Mouse (Mus musculus) G1E-ER4 (cell line): Measurements from ENCODE around the gene Crct1. TPM values are rescaled to one million over a fixed set of nuclear protein-coding genes. Genes with fewer than 3 reads are reported as not detected.

Experiments
- GATA1 ChIP-seq: IDR thresholded peaks from one replicate; pipeline ENCODE4 v1.8.0; 2012; ENCODE audit warnings: low read length, inconsistent platforms
- polyA plus RNA-seq: library from polyadenylated mRNA; stranded (reverse); fragments of >175 nt; gene quantifications from 2 replicates; pipeline ENCODE4 v1.2.3, GENCODE M21; 2012

The Crct1 gene
- not detected in 2 replicates for polyA plus RNA-seq

DNA sequence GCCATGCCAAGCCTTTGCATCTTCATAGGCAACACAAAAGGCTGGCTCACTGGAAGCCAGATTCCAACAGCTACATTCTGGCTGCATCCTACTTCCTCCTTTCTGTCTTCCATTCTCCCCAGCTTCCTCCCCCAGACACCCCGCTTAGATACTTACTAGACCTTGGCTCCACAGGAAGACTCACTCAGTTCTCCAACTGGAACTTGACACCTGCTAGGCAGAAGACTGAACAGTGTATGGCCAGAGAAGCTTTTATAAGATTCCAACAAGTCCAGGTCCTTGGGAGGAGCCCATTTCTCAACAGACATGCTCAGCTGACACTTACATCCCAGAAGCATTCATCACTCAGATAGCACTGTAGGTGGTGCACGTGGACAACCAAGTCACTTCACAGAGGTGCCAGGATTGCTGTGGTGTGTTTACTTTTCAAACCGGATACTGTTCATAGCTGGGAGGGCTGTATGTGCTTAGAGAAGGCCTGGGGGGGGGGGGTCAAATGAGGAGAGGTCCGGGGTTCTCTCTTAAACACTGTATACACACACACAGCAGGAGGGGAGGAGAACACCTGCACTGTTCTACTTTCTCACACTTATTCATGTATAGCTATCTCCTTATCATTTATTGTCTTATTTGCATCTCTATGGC lies at the start of gene Crct1:
TSS of gene Crct1 (minus strand) at position 228 of the 645 bp plus-strand sequence.
- no peak for TF ChIP-seq GATA1

DNA sequence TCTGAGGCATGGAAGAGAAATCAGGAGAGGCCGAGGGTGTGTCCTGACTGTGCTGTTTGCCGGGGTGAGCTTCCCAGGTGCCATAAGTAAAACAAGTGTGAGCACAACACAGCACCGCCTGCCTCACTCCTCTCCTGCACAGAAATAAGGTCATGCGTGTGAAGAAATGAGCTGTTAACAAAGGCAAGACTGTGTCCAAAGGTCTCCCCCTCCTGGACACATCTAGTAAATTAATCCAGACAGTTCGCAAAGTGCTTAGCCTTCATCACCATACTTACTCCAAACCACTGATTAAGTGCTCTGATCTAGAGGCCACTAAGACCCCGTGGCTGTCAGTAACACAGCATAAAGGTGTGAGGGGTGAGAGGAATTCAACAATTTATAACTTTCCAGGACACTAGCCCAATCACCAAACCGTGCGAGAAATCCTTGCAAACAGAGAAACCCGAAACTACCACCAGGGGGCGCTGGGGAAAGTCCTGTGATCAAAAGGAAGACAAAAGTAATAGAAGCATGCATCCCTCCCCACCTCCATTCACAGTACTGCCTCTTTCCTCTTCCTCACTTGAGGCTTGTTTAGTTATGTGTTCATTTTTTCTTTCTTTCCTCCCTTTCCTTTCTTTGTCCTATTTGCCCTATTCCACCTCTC lies 37.5 kb upstream of the Crct1 start:
- TF ChIP-seq GATA1: no peak

DNA sequence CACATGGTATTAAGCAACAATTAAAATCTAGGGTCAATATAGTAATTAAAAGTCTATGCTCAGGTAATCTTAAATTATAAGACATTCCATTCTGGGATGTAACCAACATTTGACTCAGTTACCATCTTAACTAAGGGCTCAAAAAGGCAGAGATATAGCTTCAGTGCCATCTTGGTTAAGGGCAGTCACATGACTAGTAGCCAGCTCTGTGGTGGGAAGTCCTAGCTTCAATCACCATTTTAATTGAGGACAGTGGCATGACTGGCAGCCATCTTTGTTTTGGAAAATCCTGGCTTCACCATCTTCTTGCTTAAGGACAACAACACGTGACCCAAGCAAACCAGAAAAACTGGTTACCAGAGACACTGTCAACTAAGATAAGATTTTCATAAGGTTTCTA lies 34.7 kb upstream of the Crct1 start:
- no peak for TF ChIP-seq GATA1

DNA sequence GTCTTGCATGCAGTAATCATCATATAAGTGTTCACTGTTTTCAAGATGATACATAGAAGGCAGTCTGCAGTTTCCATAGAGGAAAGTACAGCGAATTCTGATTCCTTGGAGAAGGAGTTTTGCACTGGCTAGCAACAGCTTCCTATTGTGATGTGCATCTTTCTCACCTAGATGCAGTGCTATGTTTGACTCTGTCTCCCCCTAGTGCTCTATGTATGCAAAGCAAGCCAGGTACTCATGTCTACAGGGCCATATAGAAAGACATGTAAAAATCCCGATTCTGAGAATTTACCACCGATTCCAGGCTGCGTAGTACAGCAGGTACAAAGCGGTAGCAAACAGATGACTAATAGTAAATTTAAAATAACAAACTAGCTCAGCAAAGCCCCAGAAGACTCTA lies 16.0 kb upstream of the Crct1 start:
- no peak for TF ChIP-seq GATA1

DNA sequence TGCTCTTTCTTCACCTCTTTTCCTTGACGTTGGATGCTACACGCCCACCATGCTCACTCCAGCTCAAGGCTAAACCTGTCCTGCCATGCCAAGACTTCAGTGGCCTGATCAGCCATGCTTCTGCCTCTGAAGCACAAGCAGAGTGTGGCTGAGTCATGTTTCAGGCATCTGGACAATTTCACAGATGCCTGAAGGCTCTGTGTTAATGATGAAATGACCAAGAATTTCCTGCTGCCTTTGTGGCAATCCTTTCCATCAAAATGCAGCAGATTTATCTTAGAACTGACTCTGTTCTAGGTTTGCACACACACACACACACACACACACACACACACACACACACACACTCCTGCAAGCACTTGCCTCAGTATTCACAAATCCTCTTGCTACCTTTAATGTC lies 10.0 kb upstream of the Crct1 start:
- TF ChIP-seq GATA1: no peak

DNA sequence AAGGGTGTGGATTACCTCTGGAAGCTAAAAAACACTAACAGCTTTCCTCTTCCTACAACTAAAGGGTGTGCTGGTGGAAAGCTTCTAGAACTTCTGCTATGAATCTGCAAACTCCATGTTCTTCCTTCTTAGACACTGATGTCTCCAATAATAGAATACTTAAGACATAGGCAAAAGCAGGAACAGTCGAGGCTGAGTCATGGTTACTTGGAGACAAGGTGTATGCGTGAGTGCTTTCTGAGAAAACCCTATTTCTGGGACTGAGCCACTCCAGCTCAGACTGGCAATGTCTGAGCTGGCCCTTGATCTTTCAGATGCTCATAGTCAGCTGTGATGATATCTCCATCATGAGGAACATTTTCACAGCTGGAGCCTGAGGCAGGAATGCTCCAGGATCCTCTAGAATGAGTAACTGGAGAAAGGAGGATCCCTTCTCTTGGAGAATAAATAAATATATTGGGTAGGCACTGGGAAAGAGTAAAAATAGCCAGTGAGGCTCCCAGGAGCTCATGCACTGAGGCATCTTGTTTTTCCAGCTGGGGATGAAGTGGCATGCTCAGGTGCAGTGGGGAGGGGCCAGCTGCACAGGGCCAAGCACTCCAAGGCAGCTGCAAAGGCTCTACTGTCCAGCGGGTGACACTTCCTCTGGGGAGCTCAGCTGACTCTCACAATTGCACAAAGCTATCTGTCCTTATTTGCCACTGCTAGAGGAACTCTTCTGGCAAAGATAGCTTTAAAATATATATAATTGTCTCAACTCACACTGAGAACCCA lies 8.1 kb upstream of the Crct1 start:
- no peak for TF ChIP-seq GATA1

DNA sequence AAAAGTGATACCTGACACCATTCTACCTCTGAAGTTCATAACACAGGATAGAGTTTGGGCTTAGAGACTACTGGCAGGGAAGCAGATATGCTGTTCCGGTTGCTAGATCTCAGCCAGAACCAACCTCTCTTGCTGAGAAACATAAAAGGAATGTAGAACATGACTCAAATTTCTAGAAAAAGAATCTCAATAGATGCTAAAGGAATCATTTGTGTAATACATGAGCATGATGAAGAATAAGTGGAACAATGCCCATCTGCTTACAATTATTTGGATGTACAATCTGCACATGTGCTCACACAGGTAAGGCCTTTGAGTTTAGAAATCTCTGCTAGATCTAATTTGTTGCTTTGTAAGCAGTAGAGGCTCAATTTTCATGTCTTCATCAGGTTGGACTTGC lies 5.7 kb upstream of the Crct1 start:
- no peak for TF ChIP-seq GATA1

DNA sequence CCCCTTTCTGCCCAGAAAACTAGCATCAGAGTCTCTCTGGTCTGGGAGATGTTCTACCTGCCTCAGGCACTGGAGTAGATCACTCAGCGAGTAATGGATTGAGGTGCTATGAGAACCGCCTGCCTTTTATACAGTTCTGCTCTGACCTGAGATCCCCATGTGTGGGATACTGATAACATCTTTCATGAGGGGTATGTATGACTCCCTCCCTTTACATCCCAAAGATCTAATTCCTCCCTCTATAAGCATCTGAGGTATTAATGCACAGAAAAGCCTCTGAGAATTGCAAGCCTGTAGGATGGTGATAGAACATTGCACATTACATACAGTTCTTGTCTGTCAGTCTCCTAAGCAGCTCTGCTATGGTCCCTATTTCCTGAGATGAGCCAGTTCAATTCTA lies 3.5 kb upstream of the Crct1 start, which contains the start of gene Lce1m:
TSS of gene Lce1m (minus strand) at position 101 of the 400 bp plus-strand sequence.
- no peak for TF ChIP-seq GATA1

DNA sequence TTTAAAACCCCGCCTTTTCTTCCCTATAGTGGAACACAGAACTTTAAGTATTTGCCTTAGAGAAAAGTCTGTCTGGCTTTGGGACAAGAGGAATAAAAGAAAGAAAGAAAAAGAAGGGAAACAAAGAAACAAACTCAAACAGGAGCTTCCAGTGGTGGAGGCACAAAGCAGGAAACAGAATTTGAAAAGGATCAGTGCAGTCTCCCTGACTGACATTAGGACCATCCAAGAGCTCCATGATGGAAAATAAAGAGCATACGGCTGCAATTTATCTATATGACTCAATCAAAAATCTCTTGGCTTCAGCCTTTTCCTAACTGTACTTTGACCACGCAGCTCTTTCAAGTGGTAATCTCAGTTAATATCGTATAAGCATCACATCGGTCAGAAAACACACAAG lies 616 bp downstream of the Crct1 start:
- no peak for TF ChIP-seq GATA1

DNA sequence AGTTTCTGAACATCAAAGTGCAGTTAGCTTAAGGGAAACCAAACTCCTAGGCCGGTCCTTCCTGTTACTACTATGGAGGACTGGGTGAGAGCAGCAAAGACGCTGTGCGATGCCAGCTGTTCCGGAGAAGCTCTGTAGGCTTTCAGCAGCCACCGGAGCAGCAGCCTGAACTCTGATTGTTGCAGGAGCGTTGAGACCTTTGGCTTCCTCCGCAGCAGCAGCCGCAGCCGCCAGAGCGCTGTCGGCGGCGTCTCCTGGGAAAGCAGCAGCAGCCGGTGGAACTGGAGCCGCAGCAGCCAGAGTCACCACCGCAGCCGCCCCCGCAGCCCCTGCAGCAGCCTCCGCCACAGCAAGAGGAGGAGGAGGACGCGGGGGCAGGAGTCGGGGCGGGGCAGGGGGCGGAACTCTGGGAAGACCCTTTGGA lies 1.1 kb downstream of the Crct1 start:
- no peak for TF ChIP-seq GATA1

DNA sequence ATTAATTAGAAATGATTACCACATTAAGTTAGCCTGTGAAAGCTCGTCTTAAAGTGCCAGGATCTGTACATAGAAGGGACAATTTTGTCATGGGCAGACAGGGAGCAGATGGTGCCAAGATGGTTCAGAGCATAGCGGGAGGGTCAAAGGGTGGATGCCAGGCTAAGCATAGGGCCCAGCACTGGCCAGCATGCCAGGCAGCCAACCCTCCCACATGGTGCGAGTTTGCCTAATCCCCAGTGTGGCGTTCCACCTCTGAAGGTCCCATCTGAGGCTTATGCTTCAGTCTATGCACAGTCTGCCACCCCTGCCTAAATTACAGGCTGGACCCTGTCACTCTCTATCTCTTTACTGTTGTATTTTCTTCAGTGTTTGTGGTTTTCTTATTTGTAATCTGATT lies 12.6 kb downstream of the Crct1 start:
- TF ChIP-seq GATA1: no peak

DNA sequence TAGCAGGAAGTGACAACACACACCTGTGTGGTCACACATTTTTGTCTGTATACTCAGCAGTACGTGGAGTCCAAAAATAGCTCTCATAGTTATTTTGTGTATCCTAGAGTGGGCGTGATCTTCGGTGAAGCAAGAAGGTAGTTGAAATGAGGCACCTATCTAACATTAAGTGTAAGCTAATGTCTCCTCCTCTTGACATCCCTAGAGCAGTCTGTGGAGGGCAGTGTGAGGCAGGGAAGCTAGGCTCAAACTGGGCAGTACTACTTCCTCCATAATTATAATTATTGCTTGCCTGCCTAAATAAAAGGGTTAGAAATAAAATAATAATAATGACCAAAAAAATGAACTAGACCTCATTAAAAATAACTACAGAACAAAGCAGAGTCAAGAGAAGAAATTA lies 14.9 kb downstream of the Crct1 start:
- no peak for TF ChIP-seq GATA1

DNA sequence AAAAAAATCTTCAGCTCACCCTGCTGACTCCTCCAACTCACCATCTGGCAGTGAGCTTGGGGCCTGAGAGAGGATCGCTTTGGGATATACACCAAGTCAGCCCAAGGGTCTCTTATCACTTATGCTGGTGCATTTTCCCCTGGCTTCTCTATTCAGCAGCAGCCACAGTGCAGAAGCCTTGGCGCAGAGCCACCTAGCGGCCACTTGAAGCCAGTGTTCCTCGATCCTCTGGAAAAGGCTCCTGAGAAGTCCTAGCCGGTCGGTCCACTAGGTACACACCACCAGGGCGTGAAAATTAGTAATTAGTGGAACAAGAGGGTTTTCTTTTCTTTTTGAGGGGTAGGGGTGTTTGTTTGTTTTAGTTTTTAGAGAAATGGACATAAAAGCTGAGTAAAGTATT lies 16.8 kb downstream of the Crct1 start:
- no peak for TF ChIP-seq GATA1

DNA sequence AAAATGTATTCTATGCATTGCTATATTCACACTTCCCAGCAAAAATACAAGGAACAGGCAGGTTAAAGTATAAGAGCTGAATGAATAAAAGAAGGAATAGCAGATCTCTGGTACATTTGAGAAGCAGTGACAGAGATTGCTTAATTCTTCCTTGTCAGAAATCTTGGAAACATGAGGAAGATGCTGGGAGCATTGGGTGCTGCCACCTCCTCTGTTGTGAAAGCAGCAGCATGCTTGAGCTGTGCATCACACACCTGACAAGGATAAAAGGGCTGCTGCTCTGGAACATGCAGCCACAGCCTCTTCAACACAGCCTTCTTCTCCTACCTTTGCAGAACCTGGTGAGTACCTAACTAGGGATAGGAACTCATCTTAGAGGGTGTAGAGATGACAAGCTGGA lies 23.6 kb downstream of the Crct1 start, which contains the start of gene Lce3f:
TSS of gene Lce3f (plus strand) at position 301 of the 400 bp plus-strand sequence.
- TF ChIP-seq GATA1: no peak

DNA sequence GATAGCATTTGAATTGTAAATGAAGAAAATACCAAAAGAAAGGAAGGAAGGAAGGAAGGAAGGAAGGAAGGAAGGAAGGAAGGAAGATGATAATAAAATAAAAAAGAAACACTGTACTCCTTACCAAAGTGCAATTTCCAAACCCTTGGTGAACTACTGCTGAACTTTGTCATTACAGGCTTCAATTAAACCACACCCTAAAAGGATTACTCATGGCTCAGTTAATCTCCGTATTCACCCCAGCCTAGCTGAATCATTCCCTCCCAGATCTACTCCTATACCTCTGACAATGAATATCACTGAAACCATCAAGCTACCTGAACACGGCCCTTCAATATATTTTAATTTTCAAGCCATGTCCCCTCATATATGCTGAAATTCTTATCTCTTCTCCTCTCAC lies 37.0 kb downstream of the Crct1 start:
- no peak for TF ChIP-seq GATA1

DNA sequence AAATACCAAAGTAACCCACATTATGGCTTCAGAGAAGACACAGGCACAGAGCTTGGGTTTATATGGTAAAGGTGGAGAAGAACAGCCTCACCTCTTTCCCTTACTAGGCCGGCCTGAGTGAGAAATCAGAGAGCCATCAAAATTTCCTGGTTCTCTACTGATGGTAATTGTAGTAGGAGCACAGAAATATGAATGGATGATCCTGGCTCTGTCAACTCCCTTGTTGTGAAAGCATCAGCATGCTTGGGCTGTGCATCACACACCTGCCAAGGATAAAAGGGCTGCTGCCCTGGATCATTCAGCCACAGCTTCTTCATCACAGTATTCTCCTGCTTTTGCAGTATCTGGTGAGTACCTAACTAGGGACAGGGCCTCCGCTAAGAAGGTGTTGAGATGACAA lies 48.7 kb downstream of the Crct1 start, which contains the start of gene Lce3e:
TSS of gene Lce3e (plus strand) at position 301 of the 400 bp plus-strand sequence.
- TF ChIP-seq GATA1: no peak

Other genes starting within 250 kb of the Crct1 start
- gene Lce1i, start 236.8 kb downstream of the Crct1 start, polyA plus RNA-seq: not detected in 2 replicates
- not detected in 2 replicates for gene Lce1j, start 225.2 kb downstream of the Crct1 start, polyA plus RNA-seq
- not detected in 2 replicates for gene Lce1k, start 207.8 kb downstream of the Crct1 start, polyA plus RNA-seq
- not detected in 2 replicates for gene Kprp, start 188.4 kb downstream of the Crct1 start, polyA plus RNA-seq
- gene Lce1l, start 164.4 kb downstream of the Crct1 start, polyA plus RNA-seq: not detected in 2 replicates
- gene 2310050C09Rik, start 145.5 kb downstream of the Crct1 start, polyA plus RNA-seq: not detected in 2 replicates
- gene Lce3a, start 89.5 kb downstream of the Crct1 start, polyA plus RNA-seq: not detected in 2 replicates
- gene Lce3b, start 82.7 kb downstream of the Crct1 start, polyA plus RNA-seq: not detected in 2 replicates
- gene Lce3c, start 71.2 kb downstream of the Crct1 start, polyA plus RNA-seq: not detected in 2 replicates
- not detected in 2 replicates for gene Lce3d, start 58.3 kb downstream of the Crct1 start, polyA plus RNA-seq
- gene Lce3e, start 48.6 kb downstream of the Crct1 start, polyA plus RNA-seq: not detected in 2 replicates
- not detected in 2 replicates for gene Lce3f, start 23.5 kb downstream of the Crct1 start, polyA plus RNA-seq
- gene Lce1m, start 3.4 kb upstream of the Crct1 start, polyA plus RNA-seq: not detected in 2 replicates
- not detected in 2 replicates for gene Gm4858, start 53.1 kb upstream of the Crct1 start, polyA plus RNA-seq
- gene Crnn, start 129.1 kb upstream of the Crct1 start, polyA plus RNA-seq: not detected in 2 replicates
- gene Flg2, start 181.6 kb upstream of the Crct1 start, polyA plus RNA-seq: not detected in 2 replicates